Mouse (Mus musculus) limb, embryonic 14.5 days (tissue): ENCODE results near the gene Ifnab. TPM values are rescaled to one million over a fixed set of nuclear protein-coding genes. Genes with fewer than 3 reads are reported as not detected.

Source experiments
- ATAC-seq: fragments of 200-750 bp; cut with Nextera tagmentation; 2 replicates; pipeline ENCODE4 v1.8.0; 2017; ENCODE audit warnings: low read depth, moderate number of reproducible peaks, moderate TSS enrichment; ENCODE audit not compliant: low FRiP score
- DNase-seq: peaks from one replicate; pipeline ENCODE4 v3.0.0-alpha.2; 2015; ENCODE audit warnings: low spot score
- H3K27ac ChIP-seq: fragments of 300-500 bp; sonication (generic); replicated peaks from 2 replicates; pipeline ENCODE4 v1.5.1; 2014; ENCODE audit warnings: low read depth, mild to moderate bottlenecking, low read length, moderate library complexity, mixed read lengths
- H3K27me3 ChIP-seq: fragments of 300-500 bp; sonication (generic); 2 replicates; pipeline ENCODE4 v1.6.1; 2014; ENCODE audit warnings: low read length, mixed read lengths; ENCODE audit not compliant: control insufficient read depth, insufficient read depth
- H3K36me3 ChIP-seq: fragments of 300-500 bp; sonication (generic); 2 replicates; pipeline ENCODE4 v1.6.1; 2014; ENCODE audit warnings: mild to moderate bottlenecking, low read length, moderate library complexity, mixed read lengths; ENCODE audit not compliant: control insufficient read depth, insufficient read depth
- H3K4me1 ChIP-seq: fragments of 300-500 bp; sonication (generic); 2 replicates; pipeline ENCODE4 v1.6.1; 2014; ENCODE audit warnings: antibody characterized with exemption, low read length, mixed read lengths; ENCODE audit not compliant: control insufficient read depth, insufficient read depth
- H3K4me2 ChIP-seq: fragments of 300-500 bp; sonication (generic); replicated peaks from 2 replicates; pipeline ENCODE4 v1.6.1; 2014; ENCODE audit warnings: low read depth, mild to moderate bottlenecking, low read length, moderate library complexity; ENCODE audit not compliant: severe bottlenecking
- H3K4me3 ChIP-seq: fragments of 300-500 bp; sonication (generic); replicated peaks from 2 replicates; pipeline ENCODE4 v1.5.1; 2014; ENCODE audit warnings: low read length
- H3K9ac ChIP-seq: fragments of 300-500 bp; sonication (generic); 2 replicates; pipeline ENCODE4 v1.6.1; 2014; ENCODE audit warnings: mild to moderate bottlenecking, low read depth, low read length, moderate library complexity; ENCODE audit not compliant: severe bottlenecking
- H3K9me3 ChIP-seq: fragments of 300-500 bp; sonication (generic); 2 replicates; pipeline ENCODE4 v1.6.1; 2016; ENCODE audit warnings: low read length; ENCODE audit not compliant: control insufficient read depth
- POLR2A ChIP-seq: fragments of 200-500 bp; IDR thresholded peaks from 2 replicates; pipeline ENCODE4 v1.8.0; 2012; ENCODE audit warnings: inconsistent platforms, mild to moderate bottlenecking, moderate library complexity, borderline replicate concordance; ENCODE audit not compliant: insufficient read depth, insufficient read length; ENCODE audit errors: extremely low read depth
- WGBS: fragments of 180-500 bp; shearing (Covaris S2); extraction: QIAGEN DNeasy Blood & Tissue Kit; methylation state at CpG from one replicate; pipeline ENCODE4 v1.1.7; 2014; 5-methylcytosine and 5-hydroxymethylcytosine counted together
- polyA plus RNA-seq, 2 experiments: library from polyadenylated mRNA; depleted of rRNA in 1 of 2; stranded (reverse) in 1 of 2; unstranded in 1 of 2; fragments of >200 nt; fragmentation: Nextera tagmentation in 1 of 2; extraction: Ambion mirVana in 1 of 2; gene quantifications; 2 replicates each; pipeline versions ENCODE4 v1.2.1 to v1.2.3; 2012 to 2014

Gene Ifnab
- polyA plus RNA-seq, 2 experiments = not detected

DNA sequence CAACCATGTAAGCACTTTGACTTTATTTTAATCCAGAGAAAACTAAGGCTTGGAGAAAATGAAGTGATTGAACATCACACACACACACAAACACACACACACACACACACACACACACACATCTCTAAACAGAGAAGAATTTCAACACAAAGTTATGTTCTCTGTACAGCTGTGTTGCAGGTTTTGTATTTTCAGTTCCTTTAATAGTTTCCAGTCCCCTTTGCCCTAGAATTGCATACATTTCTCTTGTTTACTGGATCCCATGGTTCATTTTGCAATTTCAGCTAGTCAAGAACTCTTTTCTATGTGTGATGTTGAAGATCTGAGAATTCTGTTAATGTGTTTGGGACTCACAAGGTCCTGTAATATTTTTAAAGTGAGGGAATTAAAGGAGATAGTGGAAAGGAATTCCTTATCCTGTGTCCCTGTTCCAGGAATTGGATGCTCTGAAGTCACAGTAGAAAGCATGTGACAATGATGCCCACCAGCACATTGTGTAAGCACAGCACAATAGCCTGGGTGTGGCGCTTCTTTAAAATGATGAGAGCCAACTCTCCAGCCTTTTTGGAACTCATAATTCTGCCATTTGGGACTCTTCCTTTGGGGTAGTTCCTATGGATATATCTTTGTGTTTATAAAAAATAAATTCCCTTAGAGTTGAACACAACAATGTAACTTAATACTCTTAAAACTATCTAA, 16.1 kb upstream of the Ifnab start:
- no peak overlapping the region for H3K27ac ChIP-seq
- 94% methylated on average over 1 of the region's 1 CpGs for WGBS
- H3K4me2 ChIP-seq = no peak overlapping the region
- H3K9ac ChIP-seq = no peak overlapping the region
- DNase-seq (no peak), ATAC-seq (no peak)
- no peak for TF ChIP-seq POLR2A
- no peaks in the 10 kb centered on the region for H3K4me1 ChIP-seq
- no peaks in the 10 kb centered on the region for H3K27me3 ChIP-seq
- H3K36me3 ChIP-seq = no peaks in the 10 kb centered on the region
- H3K9me3 ChIP-seq = no peaks in the 10 kb centered on the region
- H3K4me3 ChIP-seq = no peak overlapping the region

DNA sequence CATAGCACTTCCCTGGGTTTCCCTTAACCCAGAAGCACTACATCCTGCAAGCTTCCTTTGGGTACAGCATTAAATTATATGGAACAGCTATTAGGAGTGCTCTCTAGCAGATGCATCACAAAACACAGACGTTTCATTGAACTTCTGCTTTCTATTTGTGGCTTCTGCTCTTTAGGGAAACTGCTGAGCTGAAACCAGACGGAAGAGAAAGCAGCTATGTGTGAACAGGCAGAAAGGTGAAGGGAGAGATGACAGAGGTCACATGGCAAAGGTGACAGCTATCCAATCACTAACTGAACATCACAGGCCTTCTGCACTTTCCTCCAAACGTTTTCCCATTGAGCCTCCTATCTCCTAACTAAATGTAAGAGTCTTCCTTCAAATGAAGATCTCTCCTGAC, 14.8 kb upstream of the Ifnab start:
- H3K36me3 ChIP-seq = no peaks in the 10 kb centered on the region
- WGBS = 29% methylated on average over 3 of the region's 3 CpGs

GRCm38 (mm10) chr4:88699301-88699700, 8.1 kb upstream of the Ifnab start:
- no peak for TF ChIP-seq POLR2A
- DNase-seq (no peak), ATAC-seq (no peak)
- H3K27ac ChIP-seq = no peak overlapping the region
- H3K27me3 ChIP-seq = no peaks in the 10 kb centered on the region
- 55% methylated on average over 1 of the region's 1 CpGs for WGBS
- no peak overlapping the region for H3K4me3 ChIP-seq
- H3K36me3 ChIP-seq = no peaks in the 10 kb centered on the region
- H3K4me2 ChIP-seq = no peak overlapping the region
- no peak overlapping the region for H3K9ac ChIP-seq
- H3K4me1 ChIP-seq = no peaks in the 10 kb centered on the region
- no peaks in the 10 kb centered on the region for H3K9me3 ChIP-seq

More for the DNA sequence above, 14.8 kb upstream of the Ifnab start:
- no peak overlapping the region for H3K9ac ChIP-seq
- H3K27me3 ChIP-seq = no peaks in the 10 kb centered on the region
- H3K4me2 ChIP-seq = no peak overlapping the region
- no peak overlapping the region for H3K4me3 ChIP-seq
- no peak overlapping the region for H3K27ac ChIP-seq
- no peaks in the 10 kb centered on the region for H3K9me3 ChIP-seq
- DNase-seq (no peak), ATAC-seq (no peak)
- TF ChIP-seq POLR2A = no peak
- no peaks in the 10 kb centered on the region for H3K4me1 ChIP-seq

GRCm38 (mm10) chr4:88698781-88699180, 7.6 kb upstream of the Ifnab start:
- H3K4me2 ChIP-seq = no peak overlapping the region
- no peak for TF ChIP-seq POLR2A
- no peak overlapping the region for H3K9ac ChIP-seq
- H3K4me3 ChIP-seq = no peak overlapping the region
- WGBS = 44% methylated on average over 5 of the region's 5 CpGs
- H3K4me1 ChIP-seq = no peaks in the 10 kb centered on the region
- H3K9me3 ChIP-seq = no peaks in the 10 kb centered on the region
- H3K27ac ChIP-seq = no peak overlapping the region
- no peaks in the 10 kb centered on the region for H3K27me3 ChIP-seq
- no peaks in the 10 kb centered on the region for H3K36me3 ChIP-seq
- no peak for ATAC-seq
- DNase-seq = no peak

GRCm38 (mm10) chr4:88697753-88698152, 6.6 kb upstream of the Ifnab start:
- Histone ChIP-seq H3K27me3 (no peaks in the 10 kb centered on the region), H3K9ac (no peak overlapping the region), H3K9me3 (no peaks in the 10 kb centered on the region), H3K4me1 (no peaks in the 10 kb centered on the region), H3K36me3 (no peaks in the 10 kb centered on the region), H3K4me2 (no peak overlapping the region), H3K4me3 (no peak overlapping the region), H3K27ac (no peak overlapping the region)
- WGBS = 80% methylated on average over 4 of the region's 4 CpGs
- ATAC-seq (no peak), DNase-seq (no peak)
- TF ChIP-seq POLR2A = no peak

- WGBS = 49% methylated on average over 6 of the region's 6 CpGs
- TF ChIP-seq POLR2A = no peak
Observed at GRCm38 (mm10) chr4:88697108-88697507, 5.9 kb upstream of the Ifnab start.

More at GRCm38 (mm10) chr4:88697108-88697507, 5.9 kb upstream of the Ifnab start:
- ATAC-seq (no peak), DNase-seq (no peak)
- no peaks in the 10 kb centered on the region for H3K4me1 ChIP-seq
- no peaks in the 10 kb centered on the region for H3K9me3 ChIP-seq
- no peak overlapping the region for H3K9ac ChIP-seq
- no peaks in the 10 kb centered on the region for H3K36me3 ChIP-seq
- no peak overlapping the region for H3K4me3 ChIP-seq
- no peak overlapping the region for H3K4me2 ChIP-seq
- H3K27ac ChIP-seq = no peak overlapping the region
- H3K27me3 ChIP-seq = no peaks in the 10 kb centered on the region
